Mouse (Mus musculus): Measurements from ENCODE around the gene A430089I19Rik. TPM values are rescaled to one million over a fixed set of nuclear protein-coding genes. Genes with fewer than 3 reads are reported as not detected.
"Not testable (repeated sequence)": the region's sequence is repeated elsewhere in the genome, so short reads cannot be mapped to it uniquely, and the experiment has no call there.

A430089I19Rik gene
- not detected in 2 replicates for polyA plus RNA-seq (2014; fragmentation: Nextera tagmentation; extraction: Ambion mirVana)

DNA sequence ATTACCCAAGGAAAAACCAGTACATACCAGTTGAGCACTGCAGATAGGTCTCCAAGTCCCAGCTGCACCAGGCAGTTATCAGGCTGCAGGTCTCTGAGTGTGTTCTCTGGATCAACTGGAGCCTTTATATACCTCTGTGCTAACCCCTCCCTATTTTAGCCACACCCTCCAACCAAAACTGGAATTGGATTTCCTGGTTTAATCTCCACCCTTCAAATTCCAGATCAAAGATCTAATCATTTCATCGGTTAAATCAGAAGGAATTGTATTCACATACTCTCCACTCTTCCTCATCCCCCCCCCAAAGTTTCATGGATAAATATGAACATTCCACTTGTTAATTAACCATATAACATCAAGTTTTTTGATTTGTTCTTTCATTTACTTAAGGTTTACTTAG is at the start of gene A430089I19Rik:
Gene A430089I19Rik (minus strand): TSS at position 101 of the 400 bp plus-strand sequence.
- not testable (repeated sequence) for H3K9me3 ChIP-seq (ENCODE audit: low read depth, low read length); DNase-seq; H3K27me3 ChIP-seq (ENCODE audit: insufficient read depth, low read length); ATAC-seq (ENCODE audit: insufficient read depth); H3K4me3 ChIP-seq (ENCODE audit: low read depth, low read length); H3K9ac ChIP-seq; H3K27ac ChIP-seq (ENCODE audit: low read depth); H3K36me3 ChIP-seq (ENCODE audit: insufficient read depth); H3K4me2 ChIP-seq; H3K4me1 ChIP-seq (ENCODE audit: insufficient read depth)
- 81% methylated on average over 1 of the region's 1 CpGs for WGBS

DNA sequence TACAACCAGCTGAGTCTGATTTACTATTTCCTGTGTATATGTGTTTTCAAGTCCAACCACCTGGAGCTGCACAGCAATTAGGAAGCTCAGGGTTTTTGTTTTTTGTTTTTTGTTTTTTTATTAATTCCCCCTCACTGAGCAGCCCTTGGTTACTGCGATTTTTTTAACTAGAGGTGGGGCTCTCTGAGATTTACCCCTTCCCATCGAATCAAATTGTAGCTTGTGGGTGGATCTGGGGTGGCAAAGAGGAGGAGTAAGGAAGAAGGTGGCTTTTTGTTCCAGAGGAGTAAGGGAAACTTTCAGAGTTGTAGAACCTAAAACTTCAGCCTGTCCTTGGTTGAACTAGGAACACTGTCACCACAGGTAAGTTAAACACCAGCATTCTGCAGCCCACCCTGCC is 32.9 kb upstream of the A430089I19Rik start, which contains the start of gene AA792892:
Gene AA792892 (plus strand): TSS at position 301 of the 400 bp plus-strand sequence.
- WGBS = no CpG with 5 or more reads among the region's 2 CpGs
- not testable (repeated sequence) for H3K4me3 ChIP-seq (ENCODE audit: low read depth, low read length); H3K27ac ChIP-seq (ENCODE audit: low read depth); H3K4me1 ChIP-seq (ENCODE audit: insufficient read depth); DNase-seq; H3K9ac ChIP-seq; ATAC-seq (ENCODE audit: insufficient read depth); H3K4me2 ChIP-seq; H3K9me3 ChIP-seq (ENCODE audit: low read depth, low read length); H3K27me3 ChIP-seq (ENCODE audit: insufficient read depth, low read length); H3K36me3 ChIP-seq (ENCODE audit: insufficient read depth)

DNA sequence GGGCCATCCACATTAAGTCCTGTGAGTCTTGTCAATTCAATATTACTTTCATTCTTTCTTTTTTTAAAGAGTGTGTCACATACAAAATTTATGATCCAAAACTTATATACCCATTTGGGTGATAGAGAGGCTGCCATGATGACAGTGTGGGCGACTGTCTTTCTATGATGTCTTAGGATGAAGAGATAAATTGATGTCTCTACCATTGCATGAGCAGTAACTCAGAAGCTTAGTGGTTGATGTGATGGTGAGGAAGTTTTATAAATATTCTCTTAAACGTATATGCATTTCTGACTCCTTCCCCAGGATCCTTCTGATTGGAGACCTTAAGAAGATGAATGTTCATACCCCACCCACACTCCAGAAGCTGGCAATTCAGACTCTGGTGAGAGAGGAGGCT is 7.5 kb upstream of the A430089I19Rik start, which contains the start of gene Gm6502:
Gene Gm6502 (plus strand): TSS at position 301 of the 400 bp plus-strand sequence.
- H3K27ac ChIP-seq (ENCODE audit: low read depth); ATAC-seq (ENCODE audit: insufficient read depth); H3K4me2 ChIP-seq; H3K36me3 ChIP-seq (ENCODE audit: insufficient read depth); H3K4me3 ChIP-seq (ENCODE audit: low read depth, low read length); DNase-seq; H3K9ac ChIP-seq; H3K4me1 ChIP-seq (ENCODE audit: insufficient read depth); H3K27me3 ChIP-seq (ENCODE audit: insufficient read depth, low read length); H3K9me3 ChIP-seq (ENCODE audit: low read depth, low read length): not testable (repeated sequence)
- WGBS = no CpG with 5 or more reads among the region's 2 CpGs

Other genes with a start within 250 kb of the A430089I19Rik start
- gene BC061212, start 236.3 kb downstream of the A430089I19Rik start, polyA plus RNA-seq (2014; fragmentation: Nextera tagmentation; extraction: Ambion mirVana) = not detected in 2 replicates
- not detected in 2 replicates for gene Gm6351, start 230.4 kb downstream of the A430089I19Rik start, polyA plus RNA-seq (2014; fragmentation: Nextera tagmentation; extraction: Ambion mirVana)
- gene Gm3106, start 88.8 kb downstream of the A430089I19Rik start, polyA plus RNA-seq (2014; fragmentation: Nextera tagmentation; extraction: Ambion mirVana) = not detected in 2 replicates
- not detected in 2 replicates for gene Gm6502, start 7.6 kb upstream of the A430089I19Rik start, polyA plus RNA-seq (2014; fragmentation: Nextera tagmentation; extraction: Ambion mirVana)
- gene AA792892, start 33.0 kb upstream of the A430089I19Rik start, polyA plus RNA-seq (2014; fragmentation: Nextera tagmentation; extraction: Ambion mirVana) = not detected in 2 replicates
- not detected in 2 replicates for gene Gm7682, start 139.0 kb upstream of the A430089I19Rik start, polyA plus RNA-seq (2014; fragmentation: Nextera tagmentation; extraction: Ambion mirVana)
- gene Gm3139, start 219.5 kb upstream of the A430089I19Rik start, polyA plus RNA-seq (2014; fragmentation: Nextera tagmentation; extraction: Ambion mirVana) = not detected in 2 replicates